Mouse (Mus musculus) brain, embryonic 14.5 days (tissue): Measurements from ENCODE around the gene Sh3bgrl3. TPM values are rescaled to one million over a fixed set of nuclear protein-coding genes. Genes with fewer than 3 reads are reported as not detected.

Experiments used
- DNase-seq: peaks from one replicate; pipeline ENCODE4 v3.0.0-alpha.2; 2011; ENCODE audit warnings: low read depth
- CTCF ChIP-seq: fragments of 200-500 bp; IDR thresholded peaks from 2 replicates; pipeline ENCODE4 v1.5.1; 2012; ENCODE audit warnings: inconsistent platforms, mild to moderate bottlenecking, moderate library complexity, borderline replicate concordance; ENCODE audit not compliant: insufficient read depth, insufficient read length; ENCODE audit errors: extremely low read depth
- POLR2A ChIP-seq: fragments of 200-500 bp; IDR thresholded peaks from 2 replicates; pipeline ENCODE4 v1.6.1; 2012; ENCODE audit warnings: mild to moderate bottlenecking, inconsistent platforms, borderline replicate concordance; ENCODE audit not compliant: poor library complexity, insufficient read depth, insufficient read length, severe bottlenecking; ENCODE audit errors: extremely low read depth
- polyA plus RNA-seq: library from polyadenylated mRNA; depleted of rRNA; stranded (reverse); fragments of >200 nt; gene quantifications from 2 replicates; pipeline ENCODE4 v1.2.3, GENCODE M21; 2012

The Sh3bgrl3 gene
- polyA plus RNA-seq, 1 experiment, result 300 TPM

DNA sequence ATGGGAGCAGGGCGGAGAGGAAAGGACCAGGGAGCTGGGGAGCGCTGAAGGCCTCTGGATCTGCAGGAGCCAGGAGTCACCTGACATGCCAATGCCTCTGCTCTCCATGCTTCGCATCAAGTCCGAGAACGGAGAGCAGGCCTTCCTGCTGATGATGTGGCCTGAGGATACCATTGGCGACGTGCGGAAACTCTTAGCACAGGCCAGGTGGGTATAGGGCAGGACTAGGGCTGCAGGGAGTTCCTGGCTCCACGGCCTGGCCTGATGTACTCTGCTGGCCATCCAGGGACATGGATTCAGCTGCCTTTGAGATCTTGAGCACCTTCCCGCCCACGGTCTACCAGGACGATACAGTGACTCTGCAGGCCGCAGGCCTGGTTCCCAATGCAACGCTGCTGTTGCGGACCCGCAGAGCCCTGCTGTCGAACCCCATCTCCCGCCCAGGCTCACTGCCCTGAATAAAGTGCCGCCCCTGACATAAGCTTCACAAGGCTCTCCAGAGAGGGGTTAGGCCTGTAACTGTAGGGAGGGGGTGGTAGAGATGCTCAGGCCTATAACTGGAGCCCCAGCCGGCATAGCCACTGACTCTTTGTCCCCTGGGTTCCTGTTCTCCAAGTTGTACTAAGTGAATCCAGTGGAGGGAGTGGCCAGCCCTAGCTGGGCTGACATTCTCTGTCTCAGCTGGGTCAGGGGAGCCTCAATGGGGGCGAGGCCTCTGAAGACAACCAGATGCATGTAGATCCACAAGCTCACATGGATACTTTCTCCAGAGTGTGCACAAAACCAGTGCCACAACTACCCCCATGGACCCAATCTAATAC, 2.1 kb downstream of the Sh3bgrl3 start:
- no peak for TF ChIP-seq POLR2A
- TF ChIP-seq CTCF, result no peak
- DNase-seq, result no peak

DNA sequence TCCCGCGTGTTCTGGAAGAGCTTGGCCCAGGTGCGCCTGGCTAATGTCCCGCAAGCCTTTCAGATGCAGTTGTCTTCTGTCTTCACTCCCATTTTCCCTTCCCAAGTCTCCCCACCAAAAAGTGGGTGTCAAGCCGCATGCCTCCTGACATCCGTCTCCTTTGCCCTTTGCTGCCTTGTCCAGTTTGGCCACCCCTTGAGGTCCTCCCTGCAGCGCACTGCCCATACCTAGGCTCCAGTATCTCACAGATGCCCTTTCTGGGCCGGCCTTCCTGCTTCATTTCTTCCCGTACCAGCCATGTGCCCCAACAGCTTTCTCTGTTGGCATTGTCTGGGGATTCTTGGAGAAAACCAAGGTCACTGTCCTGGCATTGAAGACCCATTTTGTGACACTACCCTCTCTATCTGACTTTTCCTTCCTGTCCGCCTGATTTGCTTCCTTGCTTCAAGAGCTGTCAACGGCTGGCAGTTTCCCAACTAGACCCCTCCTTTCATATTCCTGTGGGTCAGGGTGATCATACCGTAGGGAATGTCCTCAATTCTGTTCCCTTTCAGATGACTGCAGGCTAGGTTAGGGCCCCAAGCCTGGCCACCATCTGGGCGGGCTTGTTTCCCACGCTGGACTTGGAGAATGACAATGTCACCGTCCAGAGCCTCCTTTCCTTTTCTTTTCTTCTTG, 3.1 kb downstream of the Sh3bgrl3 start:
- no peak for TF ChIP-seq CTCF
- TF ChIP-seq POLR2A, result no peak
- DNase-seq, result no peak

DNA sequence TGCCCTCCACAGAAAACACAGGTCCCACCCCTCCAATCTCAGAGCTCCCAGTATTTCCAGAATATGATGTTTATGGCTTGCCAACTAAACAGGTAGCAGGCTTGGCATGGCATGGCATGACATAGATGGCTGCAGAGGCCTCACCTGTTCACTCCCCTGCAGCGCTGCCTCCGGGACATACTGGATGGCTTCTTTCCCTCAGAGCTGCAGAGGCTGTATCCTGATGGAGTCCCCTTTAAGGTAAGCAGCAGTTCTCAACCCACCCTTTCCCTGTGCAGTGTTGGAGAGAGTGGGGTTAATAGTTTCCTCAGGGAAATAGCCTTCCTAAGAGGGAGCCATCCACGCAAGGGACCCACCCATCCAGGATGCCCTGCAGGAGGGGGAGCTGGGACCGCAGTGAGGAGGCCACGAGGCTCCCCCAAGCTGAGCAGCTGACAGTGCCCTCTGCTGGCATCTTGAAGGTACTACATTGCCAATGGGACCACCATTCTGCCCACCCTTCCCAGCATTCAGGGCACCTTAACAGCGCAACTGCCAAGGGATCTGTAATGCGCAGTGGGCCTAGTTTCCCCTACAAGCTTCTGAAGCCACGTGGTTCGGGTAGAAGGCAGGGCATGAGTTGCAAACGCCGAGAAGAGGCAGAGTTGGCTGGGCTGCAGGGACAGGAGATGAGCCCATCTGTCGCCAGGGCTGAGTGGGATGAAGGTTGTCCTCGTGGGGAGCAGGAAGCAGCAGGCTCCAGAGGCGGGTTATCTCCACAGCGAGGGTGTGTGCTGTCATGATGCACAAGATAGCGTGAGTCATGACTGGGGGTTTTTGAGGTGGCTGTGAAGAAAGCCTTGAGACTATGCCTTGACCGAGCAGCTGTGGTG, 4.7 kb downstream of the Sh3bgrl3 start:
- TF ChIP-seq CTCF (peak; percentile 95), POLR2A (no peak)
- DNase-seq, result peak; percentile 63

DNA sequence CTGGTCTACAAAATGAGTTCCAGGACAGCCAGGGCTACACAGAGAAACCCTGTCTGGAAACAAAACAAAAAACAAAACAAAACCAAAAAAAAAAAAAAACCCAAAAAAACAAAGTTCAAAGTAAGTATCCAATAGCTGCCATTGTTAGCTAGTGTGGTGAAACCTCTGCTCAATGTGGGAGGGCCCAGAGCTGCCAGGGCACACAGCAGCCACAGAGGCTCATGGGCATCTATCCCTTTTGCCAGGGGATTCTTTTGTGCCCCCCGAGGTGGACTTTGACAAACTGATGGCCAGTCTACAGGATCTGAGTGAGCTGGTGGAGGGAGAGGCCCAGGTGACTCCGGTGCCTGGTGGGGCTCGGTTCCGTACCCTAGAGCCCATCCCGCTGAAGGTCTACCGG, 5.4 kb downstream of the Sh3bgrl3 start:
- TF ChIP-seq CTCF (no peak), POLR2A (no peak)
- no peak for DNase-seq

DNA sequence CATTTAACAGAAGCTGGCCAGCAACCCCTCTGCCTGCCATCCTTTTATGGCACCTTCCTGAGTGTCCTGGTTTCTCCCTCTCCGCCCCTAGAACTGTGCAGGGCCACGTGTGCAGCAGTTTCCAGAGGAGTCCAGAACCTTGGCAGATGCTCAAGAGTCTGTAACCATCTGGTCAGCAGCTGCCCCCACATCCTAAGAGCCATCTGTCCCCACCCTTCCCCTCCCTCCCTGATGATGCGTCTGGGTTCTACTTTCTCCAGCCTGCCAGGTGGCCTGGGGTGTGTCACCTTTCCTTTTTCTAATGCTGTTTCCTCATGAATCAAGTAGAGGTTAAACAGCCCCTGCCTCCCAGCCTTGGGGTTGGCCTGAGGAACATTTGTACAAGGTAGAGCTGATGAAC, 6.3 kb downstream of the Sh3bgrl3 start:
- peak; percentile 12 for DNase-seq
- TF ChIP-seq POLR2A (no peak), CTCF (no peak)

DNA sequence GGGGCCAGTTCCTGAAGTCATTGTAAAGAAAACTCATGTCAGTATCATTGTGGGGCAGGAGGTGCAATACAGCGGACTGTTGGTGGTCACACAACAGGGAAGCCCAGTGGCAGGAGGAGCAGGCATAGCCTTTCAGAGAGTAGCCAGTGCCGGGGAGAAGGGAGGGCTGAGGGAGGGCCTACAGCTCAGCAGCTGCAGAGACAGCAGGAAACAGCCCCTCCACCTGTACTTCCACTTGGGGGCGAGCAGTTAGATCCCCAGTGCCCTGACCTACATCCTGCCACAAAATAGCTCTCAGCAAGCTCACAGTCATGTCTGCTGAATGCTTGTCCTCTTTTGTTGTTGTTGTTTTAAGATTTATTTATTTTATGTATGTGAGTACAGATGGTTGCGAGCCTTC, 7.0 kb downstream of the Sh3bgrl3 start:
- no peak for DNase-seq
- no peak for TF ChIP-seq CTCF
- no peak for TF ChIP-seq POLR2A

DNA sequence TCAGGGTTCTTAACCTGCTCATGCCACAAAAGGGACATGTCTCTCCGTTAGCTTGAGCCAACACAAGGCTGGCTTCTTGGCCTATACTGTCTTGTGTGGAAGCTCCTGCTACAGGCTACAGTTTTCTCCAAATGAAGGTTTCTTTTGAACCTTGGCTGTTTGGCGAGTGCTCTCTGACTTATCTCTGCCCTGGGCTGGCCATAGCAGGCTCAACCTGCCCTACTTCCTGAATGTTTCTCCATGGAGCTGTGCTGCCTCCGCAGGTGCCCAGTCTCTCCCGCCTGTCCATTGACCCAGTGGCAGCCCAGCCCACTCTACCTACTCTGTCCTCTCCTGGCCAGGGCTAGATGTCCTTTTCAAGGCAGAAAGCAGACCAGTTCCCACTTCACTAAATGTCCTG, 7.7 kb downstream of the Sh3bgrl3 start:
- TF ChIP-seq CTCF (no peak), POLR2A (no peak)
- no peak for DNase-seq

DNA sequence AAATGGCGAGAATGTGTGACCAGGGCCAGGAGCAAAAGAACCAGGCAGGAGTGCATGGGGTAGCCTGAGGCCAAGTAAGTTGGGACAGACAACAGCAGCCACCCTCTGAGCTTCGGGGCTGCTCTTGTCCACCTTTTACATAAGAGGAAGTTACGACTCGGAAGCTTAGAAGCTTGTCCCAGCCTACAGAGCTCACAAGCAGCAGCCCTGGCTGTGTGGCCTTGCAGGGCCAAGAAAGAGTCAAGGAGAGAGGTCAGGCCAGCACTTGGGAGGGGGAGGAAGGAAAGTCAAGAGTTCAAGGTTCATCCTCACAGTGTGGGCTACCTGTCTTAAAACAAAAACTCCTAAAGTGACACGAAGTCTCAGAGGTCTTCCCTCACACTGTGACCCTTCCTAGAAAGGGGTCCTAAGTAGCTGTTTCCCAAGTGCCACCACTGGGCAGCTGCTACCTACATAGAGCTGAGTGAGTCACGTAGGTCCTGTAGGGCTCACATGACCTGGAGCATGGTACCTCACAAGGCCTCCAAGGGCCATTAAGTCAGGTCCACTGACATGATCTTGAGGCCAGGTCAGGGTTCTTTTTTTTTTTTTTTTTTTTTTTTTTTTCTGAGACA, 8.3 kb downstream of the Sh3bgrl3 start:
- no peak for TF ChIP-seq POLR2A
- TF ChIP-seq CTCF, result no peak
- DNase-seq, result no peak

DNA sequence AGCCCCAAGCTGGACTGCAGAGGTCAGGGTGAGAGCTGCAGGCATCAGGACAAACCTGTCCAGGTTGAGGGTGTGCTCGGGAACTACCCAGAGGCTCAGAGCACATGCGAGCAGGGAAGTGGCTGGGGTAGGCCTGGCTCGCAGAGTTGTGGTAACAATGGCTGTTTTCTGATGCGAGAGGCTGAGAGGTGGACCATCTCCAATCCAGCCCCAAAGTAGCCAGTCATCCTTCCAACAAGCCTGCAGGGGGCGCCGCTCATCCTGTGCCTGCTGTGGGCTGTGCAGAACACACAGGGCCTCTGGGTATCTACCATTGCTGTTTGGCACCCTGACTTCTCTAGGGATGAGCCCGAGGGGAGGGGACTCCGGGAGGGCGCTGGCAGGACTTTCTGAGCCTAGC, 8.9 kb downstream of the Sh3bgrl3 start:
- TF ChIP-seq CTCF (peak; percentile 56), POLR2A (no peak)
- no peak for DNase-seq

DNA sequence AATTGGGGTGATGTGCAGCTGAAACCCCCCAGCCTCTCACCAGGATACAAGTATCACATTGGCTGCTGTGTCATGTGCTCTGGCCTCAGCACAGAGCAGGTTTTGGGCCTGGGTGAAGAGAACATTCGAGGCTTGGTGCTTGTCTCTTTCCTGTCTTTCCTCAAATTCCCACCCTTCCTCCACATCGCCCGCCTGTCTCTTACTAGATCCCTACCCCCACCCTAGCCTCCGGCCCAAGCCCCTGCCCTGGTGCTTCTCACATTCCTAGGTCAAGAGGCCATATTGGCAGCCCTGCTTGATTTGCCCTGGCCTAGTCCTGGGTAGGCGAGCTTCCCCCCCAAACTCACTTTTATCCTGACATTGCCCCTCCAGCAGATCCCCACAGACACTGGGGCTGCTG, 9.5 kb downstream of the Sh3bgrl3 start:
- no peak for DNase-seq
- TF ChIP-seq POLR2A (no peak), CTCF (no peak)
